ENCODE assay signal across 12 mouse cellular contexts in the genomic region with DNA sequence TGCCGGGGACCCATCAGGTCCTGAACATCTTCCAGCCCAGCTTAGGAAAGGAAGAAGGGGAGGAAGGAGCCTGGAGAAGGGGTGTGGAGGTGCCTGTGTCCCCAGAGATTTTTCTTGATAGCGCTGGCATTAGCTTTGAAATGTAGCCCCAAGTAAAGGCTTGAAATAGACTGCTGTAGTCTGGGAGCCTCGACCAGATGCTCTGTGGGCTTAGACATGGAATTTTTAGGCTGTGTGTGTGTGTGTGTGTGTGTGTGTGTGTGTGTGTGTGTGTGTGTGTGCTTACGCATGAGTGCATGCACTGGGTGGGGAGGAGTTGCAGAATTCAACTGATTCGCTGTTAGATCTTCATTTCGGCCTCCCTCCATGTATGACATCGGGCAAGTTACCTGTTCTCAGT. TPM values are rescaled to one million over a fixed set of nuclear protein-coding genes. Genes with fewer than 3 reads are reported as not detected.
"Had no signal": no experiment of that assay in that cellular context is flagged by ENCODE, and none has a peak within 500 bp of the region (broad histone marks: within the 10 kb centered on the region; RNA-seq: fewer than 3 reads in every experiment).

No protein-coding gene starts in this region.

- H3K27ac ChIP-seq: limb, embryonic 10.5 days; liver, embryonic 15.5 days; midbrain, embryonic 13.5 days; stomach, embryonic 15.5 days had no signal

- DNase-seq: kidney, adult 8-10 months; kidney, postnatal 25 days; layer of hippocampus, postnatal 36 days; lung, adult 2 months; lung, postnatal 36 days; thymus, postnatal 36 days had no signal

- H3K4me1 ChIP-seq: limb, embryonic 10.5 days; liver, embryonic 15.5 days; stomach, embryonic 15.5 days had no signal

- H3K4me3 ChIP-seq: limb, embryonic 10.5 days; liver, embryonic 15.5 days; midbrain, embryonic 13.5 days; stomach, embryonic 15.5 days had no signal

RNA-seq across cellular contexts. Expression of a gene that starts 31.5 kb away (rescaled TPM):
- total RNA-seq: megakaryocyte progenitor cell, adult 5-6 weeks had no signal
- polyA plus RNA-seq: inflammation-experienced regulatory T-cells, adult 6 months had no signal
